Mouse (Mus musculus): ENCODE measurements at regions not wholly inside any gene's neighbourhood (a gene's known extent, or its start where the extent isn't known, plus 50 kb on each side); places are given as distances from the start of the nearest gene placed in this dataset.

GRCm38 (mm10) chr5:133569096-133569495 lies 530.4 kb upstream of the Castor2 start:
- no peak for DNase-seq (ENCODE audit: low spot score in 2 of 2)

GRCm38 (mm10) chr5:133566506-133566905 lies 533.0 kb upstream of the Castor2 start:
- DNase-seq (ENCODE audit: low spot score in 2 of 2): no peak

GRCm38 (mm10) chr5:133550657-133551056 lies 548.9 kb upstream of the Castor2 start:
- DNase-seq (ENCODE audit: low spot score in 2 of 2): no peak

GRCm38 (mm10) chr5:133542217-133542616 lies 557.3 kb upstream of the Castor2 start:
- DNase-seq (ENCODE audit: low spot score in 2 of 2): no peak

- no peak for DNase-seq (ENCODE audit: low spot score in 2 of 2)
Measured at GRCm38 (mm10) chr5:133532678-133533077, 566.8 kb upstream of the Castor2 start.

- DNase-seq (ENCODE audit: low spot score in 2 of 2): no peak
Measured at GRCm38 (mm10) chr5:133505661-133506060, 593.9 kb upstream of the Castor2 start.

- no peak for DNase-seq (ENCODE audit: low spot score in 2 of 2)
Measured at GRCm38 (mm10) chr5:133487806-133488290, 611.7 kb upstream of the Castor2 start.

GRCm38 (mm10) chr5:133482291-133483086 lies 617.0 kb upstream of the Castor2 start:
- no peak for DNase-seq (ENCODE audit: low spot score in 2 of 2)

GRCm38 (mm10) chr5:133479205-133479604 lies 620.3 kb upstream of the Castor2 start:
- no peak for DNase-seq (ENCODE audit: low spot score in 2 of 2)

GRCm38 (mm10) chr5:133453349-133454049 lies 646.0 kb upstream of the Castor2 start:
- no peak for DNase-seq (ENCODE audit: low spot score in 2 of 2)

GRCm38 (mm10) chr5:133449926-133450325 lies 649.6 kb upstream of the Castor2 start:
- no peak for DNase-seq (ENCODE audit: low spot score in 2 of 2)

GRCm38 (mm10) chr5:133400826-133401225 lies 698.7 kb upstream of the Castor2 start:
- DNase-seq (ENCODE audit: low spot score in 2 of 2): no peak

GRCm38 (mm10) chr5:133389896-133390295 lies 709.6 kb upstream of the Castor2 start:
- DNase-seq (ENCODE audit: low spot score in 2 of 2): no peak

GRCm38 (mm10) chr5:133389023-133389840 lies 710.3 kb upstream of the Castor2 start:
- no peak for DNase-seq (ENCODE audit: low spot score in 2 of 2)

GRCm38 (mm10) chr5:133385374-133386349 lies 713.8 kb upstream of the Castor2 start:
- no peak for DNase-seq (ENCODE audit: low spot score in 2 of 2)

GRCm38 (mm10) chr5:133365771-133366170 lies 733.7 kb upstream of the Castor2 start:
- no peak for DNase-seq (ENCODE audit: low spot score in 2 of 2)

- DNase-seq (ENCODE audit: low spot score in 2 of 2): no peak
Measured at GRCm38 (mm10) chr5:133347516-133347915, 752.0 kb upstream of the Castor2 start.

- no peak for DNase-seq (ENCODE audit: low spot score in 2 of 2)
Measured at GRCm38 (mm10) chr5:133341973-133342372, 757.5 kb upstream of the Castor2 start.

GRCm38 (mm10) chr5:133320626-133321025 lies 777.5 kb upstream of the Auts2 start:
- DNase-seq (ENCODE audit: low spot score in 2 of 2): no peak

GRCm38 (mm10) chr5:133320206-133320605 lies 777.1 kb upstream of the Auts2 start:
- no peak for DNase-seq (ENCODE audit: low spot score in 2 of 2)

- no peak for DNase-seq (ENCODE audit: low spot score in 2 of 2)
Measured at GRCm38 (mm10) chr5:133314031-133314430, 770.9 kb upstream of the Auts2 start.

Data from thymus, postnatal 10 days (tissue).